Mouse (Mus musculus): ENCODE results near the gene Vamp5. TPM values are rescaled to one million over a fixed set of nuclear protein-coding genes. Genes with fewer than 3 reads are reported as not detected.

Vamp5 gene
- 13.5 and 15.8 TPM in 2 replicates for polyA plus RNA-seq (2014; fragmentation: Nextera tagmentation; extraction: Ambion mirVana)

DNA sequence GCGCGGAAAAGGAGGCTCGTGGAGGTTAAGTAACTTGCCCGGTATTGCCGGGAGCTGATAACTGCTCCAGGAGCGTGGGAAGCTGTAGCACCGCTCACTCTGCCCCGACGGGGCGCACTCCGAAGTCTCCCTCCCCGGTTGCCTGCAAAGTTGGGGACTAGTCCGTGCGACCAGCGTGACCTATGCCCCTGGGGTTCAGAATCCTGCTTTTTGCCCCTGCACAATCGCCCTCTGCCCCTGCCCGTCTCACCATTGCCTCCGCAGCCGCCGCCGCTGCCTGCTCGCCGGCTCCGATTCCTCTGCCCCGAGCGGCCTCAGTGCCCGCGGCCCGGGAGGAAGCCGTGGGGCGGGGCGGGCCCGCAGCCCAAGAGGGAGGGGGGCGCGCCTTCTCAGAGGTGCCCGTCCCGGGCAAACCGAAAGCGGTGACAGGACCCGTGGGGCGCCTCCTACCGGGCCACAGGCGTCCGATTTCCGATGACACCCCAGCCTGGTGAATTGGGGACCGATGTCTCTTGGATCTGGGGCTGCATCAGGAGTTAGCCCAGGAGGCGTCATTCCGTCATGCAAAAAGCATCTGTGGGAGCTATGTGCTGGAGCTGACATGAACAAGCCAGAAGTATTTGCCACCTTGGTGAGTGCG is at the start of gene Vamp5:
Gene Vamp5, minus strand, starts transcription at position 338 of the 640 bp plus-strand sequence.
- ATAC-seq (replicated peaks; ENCODE audit: insufficient number of reproducible peaks, low FRiP score, low TSS enrichment, low read depth), result peak; percentile 45; the same call in 1 of the 2 replicates
- Histone ChIP-seq H3K9ac (replicated peaks; ENCODE audit: low read length) (peak within 1 kb of the TSS; percentile 63), H3K4me1 (ENCODE audit: control insufficient read depth, insufficient read depth, low read length) (no peaks in the 10 kb centered on the region; the same call in 1 of the 2 replicates), H3K27ac (replicated peaks; ENCODE audit: low read depth, low read length) (peak within 1 kb of the TSS; percentile 35; the same call in 1 of the 2 replicates), H3K4me3 (ENCODE audit: low read depth, low read length) (peak within 1 kb of the TSS; percentile 45), H3K4me2 (ENCODE audit: low read depth, low read length) (peak within 1 kb of the TSS; percentile 84), H3K9me3 (replicated peaks; ENCODE audit: control insufficient read depth, low read length) (no peaks in the 10 kb centered on the region), H3K27me3 (ENCODE audit: control insufficient read depth, insufficient read depth, low read length) (peaks cover 5% of the 10 kb centered on the region; the same call in 1 of the 2 replicates), H3K36me3 (replicated peaks; ENCODE audit: control insufficient read depth, insufficient read depth, low read depth, low read length) (no peaks in the 10 kb centered on the region)
- peak; percentile 59 for DNase-seq (ENCODE audit: low spot score)
- 2% methylated on average over 49 of the region's 49 CpGs for WGBS

DNA sequence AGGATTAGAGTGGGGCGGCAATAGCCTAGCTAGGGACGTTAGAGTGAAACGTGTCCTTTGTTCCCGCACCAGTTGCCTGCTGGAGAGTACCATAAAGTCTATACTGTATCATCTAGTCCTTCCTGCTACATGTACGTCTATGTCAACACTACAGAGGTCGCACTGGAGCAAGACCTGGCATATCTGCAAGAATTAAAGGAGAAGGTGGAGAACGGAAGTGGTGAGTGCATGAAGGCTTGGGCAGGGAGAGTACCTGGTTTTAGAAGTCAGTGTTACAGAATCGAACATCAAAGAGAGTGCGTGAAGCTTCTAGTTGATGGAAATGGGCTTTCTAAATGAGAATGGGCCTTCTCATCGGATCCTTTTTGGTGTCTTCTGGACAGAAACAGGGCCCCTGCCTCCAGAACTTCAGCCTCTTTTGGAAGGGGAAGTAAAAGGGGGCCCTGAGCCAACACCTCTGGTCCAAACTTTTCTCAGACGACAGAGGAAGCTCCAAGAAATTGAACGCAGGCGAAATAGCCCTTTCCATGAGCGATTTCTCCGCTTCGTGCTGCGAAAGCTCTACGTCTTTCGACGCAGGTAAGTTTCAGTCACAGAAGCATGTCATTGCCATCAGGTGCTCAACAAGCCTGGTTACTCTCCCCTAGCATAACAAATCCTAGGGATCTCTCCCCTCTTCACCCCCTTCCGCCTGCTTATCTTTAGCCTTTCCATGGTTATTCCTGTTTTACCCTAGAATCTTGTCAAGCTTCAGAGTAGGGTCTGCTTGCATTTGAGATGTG is 49.0 kb upstream of the Vamp5 start:
- Histone ChIP-seq H3K4me1 (ENCODE audit: control insufficient read depth, insufficient read depth, low read length) (no peaks in the 10 kb centered on the region), H3K4me2 (ENCODE audit: low read depth, low read length) (no peak overlapping the region), H3K36me3 (replicated peaks; ENCODE audit: control insufficient read depth, insufficient read depth, low read depth, low read length) (peaks cover 3% of the 10 kb centered on the region), H3K9me3 (replicated peaks; ENCODE audit: control insufficient read depth, low read length) (no peaks in the 10 kb centered on the region), H3K9ac (replicated peaks; ENCODE audit: low read length) (no peak overlapping the region), H3K27me3 (ENCODE audit: control insufficient read depth, insufficient read depth, low read length) (no peaks in the 10 kb centered on the region), H3K4me3 (ENCODE audit: low read depth, low read length) (no peak overlapping the region), H3K27ac (replicated peaks; ENCODE audit: low read depth, low read length) (no peak overlapping the region)
- DNase-seq (ENCODE audit: low spot score) (no peak), ATAC-seq (replicated peaks; ENCODE audit: insufficient number of reproducible peaks, low FRiP score, low TSS enrichment, low read depth) (no peak)
- 90% methylated on average over 21 of the region's 21 CpGs for WGBS

DNA sequence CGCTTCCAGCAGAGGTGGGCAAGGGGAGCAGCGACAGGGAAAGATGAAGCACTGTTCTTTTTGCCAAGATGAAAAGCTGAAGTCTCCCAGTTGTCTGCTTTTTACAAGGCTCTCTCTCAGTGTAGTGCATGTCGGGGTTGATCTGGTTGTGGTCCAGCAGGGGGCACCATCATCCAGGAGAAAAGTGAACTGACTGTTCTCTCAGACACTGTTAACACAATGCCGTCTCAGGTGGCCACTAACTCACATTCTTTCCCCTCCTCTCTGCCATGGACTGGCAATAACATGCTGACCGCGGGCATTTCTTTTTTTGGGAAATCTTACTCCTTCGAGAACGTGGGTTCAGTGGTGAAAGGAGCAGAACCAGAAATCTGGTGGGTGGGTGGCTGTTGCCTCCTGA is 47.8 kb upstream of the Vamp5 start:
- Histone ChIP-seq H3K36me3 (replicated peaks; ENCODE audit: control insufficient read depth, insufficient read depth, low read depth, low read length) (peaks cover 3% of the 10 kb centered on the region), H3K4me1 (ENCODE audit: control insufficient read depth, insufficient read depth, low read length) (no peaks in the 10 kb centered on the region), H3K9ac (replicated peaks; ENCODE audit: low read length) (no peak overlapping the region), H3K27ac (replicated peaks; ENCODE audit: low read depth, low read length) (no peak overlapping the region), H3K4me3 (ENCODE audit: low read depth, low read length) (no peak overlapping the region), H3K4me2 (ENCODE audit: low read depth, low read length) (no peak overlapping the region), H3K27me3 (ENCODE audit: control insufficient read depth, insufficient read depth, low read length) (no peaks in the 10 kb centered on the region), H3K9me3 (replicated peaks; ENCODE audit: control insufficient read depth, low read length) (no peaks in the 10 kb centered on the region)
- peak; percentile 82 for DNase-seq (ENCODE audit: low spot score)
- 36% methylated on average over 8 of the region's 8 CpGs for WGBS
- ATAC-seq (replicated peaks; ENCODE audit: insufficient number of reproducible peaks, low FRiP score, low TSS enrichment, low read depth), result no peak; the same call in 1 of the 2 replicates

DNA sequence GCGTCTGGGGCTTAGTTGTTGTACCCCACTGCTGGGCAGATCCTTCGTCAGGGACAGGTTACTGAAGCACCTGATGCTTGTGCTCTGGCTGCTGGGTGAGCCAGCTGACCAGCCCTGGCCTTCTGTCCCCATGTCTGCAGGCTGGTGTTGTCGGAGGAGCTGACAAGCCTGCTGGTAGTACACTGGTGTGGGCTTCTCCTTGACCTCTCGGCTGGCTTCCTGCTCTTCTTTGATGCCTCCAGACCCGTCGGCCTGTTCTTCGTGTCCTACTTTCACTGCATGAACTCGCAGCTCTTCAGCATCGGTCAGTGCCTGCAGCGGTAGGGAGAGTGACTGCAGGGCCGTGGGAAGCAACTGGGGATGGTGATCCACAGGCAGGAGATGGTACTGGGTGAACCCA is 45.4 kb upstream of the Vamp5 start:
- 93% methylated on average over 11 of the region's 11 CpGs for WGBS
- no peaks in the 10 kb centered on the region for H3K9me3 ChIP-seq (replicated peaks; ENCODE audit: control insufficient read depth, low read length)
- no peak overlapping the region for H3K4me3 ChIP-seq (ENCODE audit: low read depth, low read length)
- H3K4me1 ChIP-seq (ENCODE audit: control insufficient read depth, insufficient read depth, low read length), result no peaks in the 10 kb centered on the region
- no peak overlapping the region for H3K27ac ChIP-seq (replicated peaks; ENCODE audit: low read depth, low read length)
- ATAC-seq (replicated peaks; ENCODE audit: insufficient number of reproducible peaks, low FRiP score, low TSS enrichment, low read depth), result no peak
- no peak for DNase-seq (ENCODE audit: low spot score)
- no peak overlapping the region for H3K9ac ChIP-seq (replicated peaks; ENCODE audit: low read length)
- H3K27me3 ChIP-seq (ENCODE audit: control insufficient read depth, insufficient read depth, low read length), result no peaks in the 10 kb centered on the region
- H3K36me3 ChIP-seq (replicated peaks; ENCODE audit: control insufficient read depth, insufficient read depth, low read depth, low read length), result peaks cover 3% of the 10 kb centered on the region
- H3K4me2 ChIP-seq (ENCODE audit: low read depth, low read length), result no peak overlapping the region

DNA sequence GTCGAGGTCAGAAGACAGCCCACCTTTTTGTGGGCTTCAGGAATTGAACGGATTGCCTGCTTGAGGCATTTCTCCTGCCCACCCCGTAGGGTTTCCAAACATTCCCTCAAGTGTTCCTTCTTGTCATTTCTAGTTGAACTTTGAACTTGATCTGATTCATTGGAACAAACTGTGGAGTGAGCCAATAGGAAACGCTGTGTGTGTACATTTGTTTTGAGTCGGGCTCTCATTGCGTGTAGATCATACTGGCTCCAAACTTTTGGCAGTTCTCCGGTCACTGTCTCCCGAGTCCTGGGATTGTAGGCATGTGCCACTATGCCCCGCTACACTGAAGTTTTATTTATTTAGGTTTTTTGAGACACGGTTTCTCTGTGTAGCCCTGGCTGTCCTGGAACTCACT is 40.6 kb upstream of the Vamp5 start:
- ATAC-seq (replicated peaks; ENCODE audit: insufficient number of reproducible peaks, low FRiP score, low TSS enrichment, low read depth) (no peak), DNase-seq (ENCODE audit: low spot score) (no peak)
- no peak overlapping the region for H3K4me3 ChIP-seq (ENCODE audit: low read depth, low read length)
- H3K4me1 ChIP-seq (ENCODE audit: control insufficient read depth, insufficient read depth, low read length), result no peaks in the 10 kb centered on the region
- H3K4me2 ChIP-seq (ENCODE audit: low read depth, low read length), result no peak overlapping the region
- no peak overlapping the region for H3K27ac ChIP-seq (replicated peaks; ENCODE audit: low read depth, low read length)
- H3K9me3 ChIP-seq (replicated peaks; ENCODE audit: control insufficient read depth, low read length), result no peaks in the 10 kb centered on the region
- no peaks in the 10 kb centered on the region for H3K27me3 ChIP-seq (ENCODE audit: control insufficient read depth, insufficient read depth, low read length)
- peaks cover 6% of the 10 kb centered on the region for H3K36me3 ChIP-seq (replicated peaks; ENCODE audit: control insufficient read depth, insufficient read depth, low read depth, low read length)
- H3K9ac ChIP-seq (replicated peaks; ENCODE audit: low read length), result no peak overlapping the region
- 95% methylated on average over 10 of the region's 10 CpGs for WGBS

DNA sequence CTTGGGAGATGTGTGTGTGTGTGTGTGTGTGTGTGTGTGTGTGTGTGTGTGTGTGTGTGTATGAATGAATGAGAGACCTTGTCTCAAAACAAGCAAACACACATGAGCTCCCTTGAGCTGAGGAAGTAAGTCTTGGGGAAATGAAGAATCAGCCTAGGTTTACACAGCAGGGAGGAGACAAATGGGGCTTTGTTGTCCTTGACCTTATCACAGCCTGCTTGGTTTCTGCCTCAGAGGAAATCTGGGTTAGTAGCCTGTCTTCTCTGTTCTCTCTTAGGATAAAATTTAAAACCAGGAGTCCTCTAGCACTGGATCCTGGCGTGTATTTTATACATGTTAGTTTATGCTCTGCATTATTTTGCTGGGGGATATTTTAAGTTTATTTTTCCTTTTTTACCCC is 39.5 kb upstream of the Vamp5 start:
- 73% methylated on average over 1 of the region's 1 CpGs for WGBS
- peaks cover 6% of the 10 kb centered on the region for H3K36me3 ChIP-seq (replicated peaks; ENCODE audit: control insufficient read depth, insufficient read depth, low read depth, low read length)
- H3K27ac ChIP-seq (replicated peaks; ENCODE audit: low read depth, low read length), result no peak overlapping the region
- no peak for ATAC-seq (replicated peaks; ENCODE audit: insufficient number of reproducible peaks, low FRiP score, low TSS enrichment, low read depth)
- no peak overlapping the region for H3K4me3 ChIP-seq (ENCODE audit: low read depth, low read length)
- no peak for DNase-seq (ENCODE audit: low spot score)
- H3K4me2 ChIP-seq (ENCODE audit: low read depth, low read length), result no peak overlapping the region
- no peak overlapping the region for H3K9ac ChIP-seq (replicated peaks; ENCODE audit: low read length)
- no peaks in the 10 kb centered on the region for H3K27me3 ChIP-seq (ENCODE audit: control insufficient read depth, insufficient read depth, low read length)
- H3K9me3 ChIP-seq (replicated peaks; ENCODE audit: control insufficient read depth, low read length), result no peaks in the 10 kb centered on the region
- no peaks in the 10 kb centered on the region for H3K4me1 ChIP-seq (ENCODE audit: control insufficient read depth, insufficient read depth, low read length)

DNA sequence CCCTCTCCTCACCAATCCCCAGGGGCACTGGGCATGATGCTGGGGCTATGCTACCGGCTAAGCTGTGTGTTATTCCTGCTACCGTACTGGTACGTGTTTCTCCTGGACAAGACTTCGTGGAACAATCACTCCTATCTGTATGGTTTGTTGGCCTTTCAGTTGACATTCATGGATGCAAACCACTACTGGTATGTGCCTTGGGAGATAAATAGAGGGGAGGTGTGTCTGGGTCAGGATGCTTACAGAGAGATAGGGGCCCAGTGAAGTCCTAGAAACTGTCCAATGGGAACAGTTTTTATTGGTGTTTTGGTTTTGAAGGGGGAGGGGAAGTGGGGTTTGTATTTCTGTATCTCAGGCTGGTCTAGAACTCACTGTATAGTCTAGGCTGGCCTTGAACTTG is 38.0 kb upstream of the Vamp5 start:
- Histone ChIP-seq H3K4me3 (ENCODE audit: low read depth, low read length) (no peak overlapping the region), H3K4me1 (ENCODE audit: control insufficient read depth, insufficient read depth, low read length) (no peaks in the 10 kb centered on the region), H3K36me3 (replicated peaks; ENCODE audit: control insufficient read depth, insufficient read depth, low read depth, low read length) (peaks cover 6% of the 10 kb centered on the region), H3K27me3 (ENCODE audit: control insufficient read depth, insufficient read depth, low read length) (no peaks in the 10 kb centered on the region), H3K4me2 (ENCODE audit: low read depth, low read length) (no peak overlapping the region), H3K9me3 (replicated peaks; ENCODE audit: control insufficient read depth, low read length) (no peaks in the 10 kb centered on the region), H3K27ac (replicated peaks; ENCODE audit: low read depth, low read length) (no peak overlapping the region), H3K9ac (replicated peaks; ENCODE audit: low read length) (no peak overlapping the region)
- DNase-seq (ENCODE audit: low spot score), result no peak
- no peak for ATAC-seq (replicated peaks; ENCODE audit: insufficient number of reproducible peaks, low FRiP score, low TSS enrichment, low read depth)
- 90% methylated on average over 4 of the region's 4 CpGs for WGBS

Measured in embryonic facial prominence, embryonic 11.5 days (tissue).